Mouse (Mus musculus) mesoderm, embryonic 11.5 days (tissue): ENCODE measurements around the gene Aatf.

ENCODE experiments used
- DNase-seq: peaks from one replicate; pipeline ENCODE4 v3.0.0-alpha.2; 2012; ENCODE audit warnings: low read depth, low spot score

Aatf gene

GRCm38 (mm10) chr11:84522577-84523320, 9.4 kb upstream of the Aatf start:
- DNase-seq, result no peak

GRCm38 (mm10) chr11:84521751-84522299, 8.5 kb upstream of the Aatf start:
- no peak for DNase-seq

GRCm38 (mm10) chr11:84521071-84521390, 7.7 kb upstream of the Aatf start:
- DNase-seq, result no peak

GRCm38 (mm10) chr11:84520269-84521070, 7.1 kb upstream of the Aatf start:
- no peak for DNase-seq

- no peak for DNase-seq
Measured at GRCm38 (mm10) chr11:84519576-84520268, 6.4 kb upstream of the Aatf start.

DNA sequence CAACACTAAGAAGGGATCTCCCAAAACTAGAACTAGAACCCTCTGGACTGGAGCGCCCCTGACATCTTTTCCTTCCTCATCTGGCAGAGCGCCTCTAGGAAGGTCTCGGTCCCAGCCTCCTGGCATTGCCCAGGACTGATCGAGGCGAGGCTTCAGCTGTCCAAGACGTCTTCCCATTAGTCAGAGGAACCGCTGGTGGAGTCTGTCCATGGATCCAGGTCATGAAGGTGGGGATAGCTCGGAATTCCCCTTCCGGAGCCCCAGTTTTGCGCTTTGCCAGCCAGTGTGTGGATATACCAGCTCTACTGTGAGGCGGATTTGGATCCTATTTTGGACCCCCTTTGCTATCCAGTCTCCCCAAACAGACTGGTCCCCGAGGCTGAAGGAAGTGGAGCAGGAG, 5.7 kb upstream of the Aatf start:
- no peak for DNase-seq

DNA sequence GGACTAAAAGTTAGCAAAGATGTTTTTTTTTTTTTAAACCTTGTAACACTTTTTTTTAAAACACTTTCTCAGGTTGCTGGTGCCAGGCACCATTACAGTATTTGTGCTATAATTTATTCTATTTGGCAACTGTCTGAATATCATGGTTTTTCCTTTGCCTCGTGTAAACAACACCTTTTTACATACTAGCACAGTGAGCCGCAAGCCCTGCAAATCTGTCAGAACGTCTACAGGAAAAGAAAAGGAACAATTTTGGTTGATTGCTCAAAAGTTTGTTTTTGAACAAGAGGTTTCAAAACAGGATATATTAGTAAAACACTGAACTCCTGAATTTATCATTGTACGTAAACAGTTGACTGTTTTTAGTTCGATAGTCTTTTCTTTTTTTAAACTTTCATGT, 4.9 kb upstream of the Aatf start:
- no peak for DNase-seq

GRCm38 (mm10) chr11:84517431-84517830, 4.1 kb upstream of the Aatf start:
- DNase-seq, result no peak

GRCm38 (mm10) chr11:84516501-84517240, 3.3 kb upstream of the Aatf start:
- no peak for DNase-seq

DNA sequence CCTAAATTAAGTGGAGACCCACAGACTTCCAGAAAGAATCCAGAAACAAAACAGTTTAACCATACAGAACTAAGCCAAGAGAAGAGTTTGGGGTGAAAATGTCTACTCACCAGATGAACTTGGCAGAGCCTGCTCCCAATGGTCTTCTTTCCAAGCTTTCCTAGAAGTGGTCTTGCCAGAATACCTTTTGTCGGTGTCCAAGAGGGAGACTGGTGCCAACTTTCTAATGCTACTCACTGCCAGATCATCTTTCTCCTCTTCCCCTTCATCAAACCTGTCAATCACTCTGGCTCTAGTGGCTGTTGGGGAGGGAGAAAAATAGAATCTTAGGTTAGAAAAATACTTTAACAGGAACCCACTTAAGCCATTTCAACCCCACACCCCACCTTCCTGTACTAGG, 1.3 kb downstream of the Aatf start:
- no peak for DNase-seq

- DNase-seq, result no peak
Measured at GRCm38 (mm10) chr11:84504296-84504695, 9.0 kb downstream of the Aatf start.

DNA sequence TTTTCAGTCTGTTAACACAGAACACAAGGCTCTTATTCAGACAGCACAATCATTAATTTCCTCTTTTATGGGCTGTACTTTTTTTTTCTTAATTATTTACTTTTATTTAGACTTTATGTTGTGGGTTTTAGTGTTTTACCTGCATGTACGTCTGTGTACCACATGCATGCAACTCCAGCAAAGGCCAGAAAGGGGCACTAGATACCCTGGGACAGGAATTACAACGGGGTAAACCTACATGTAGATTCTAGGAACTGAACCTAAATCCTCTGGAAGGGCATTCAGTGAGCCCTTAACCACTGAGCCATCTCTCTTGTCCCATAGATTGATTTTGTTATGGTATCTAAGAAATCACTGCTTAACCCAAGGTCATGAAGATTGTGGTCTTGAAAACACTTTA, 15.4 kb downstream of the Aatf start:
- no peak for DNase-seq

- DNase-seq, result no peak
Measured at GRCm38 (mm10) chr11:84496901-84497300, 16.4 kb downstream of the Aatf start.

DNA sequence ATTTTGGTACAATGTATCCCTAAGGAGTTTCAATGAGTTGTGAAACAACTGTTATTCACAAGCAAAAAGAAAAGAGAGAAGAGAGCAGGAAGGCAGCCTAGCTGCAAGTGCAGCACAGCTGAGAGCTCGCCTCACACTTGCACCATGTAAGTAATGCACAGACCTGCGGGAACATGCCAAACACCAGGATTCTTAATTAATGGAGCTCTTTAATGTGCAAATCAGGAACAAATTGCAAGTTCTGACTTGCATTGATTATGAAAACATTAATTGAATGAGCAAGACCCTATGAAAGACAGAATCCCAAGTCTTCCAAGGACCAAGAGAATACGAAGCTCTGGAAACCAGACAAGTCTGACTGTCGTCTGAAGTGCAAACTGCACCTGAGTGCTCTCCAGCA, 17.5 kb downstream of the Aatf start:
- no peak for DNase-seq

GRCm38 (mm10) chr11:84481661-84482060, 31.7 kb downstream of the Aatf start:
- DNase-seq, result no peak

DNA sequence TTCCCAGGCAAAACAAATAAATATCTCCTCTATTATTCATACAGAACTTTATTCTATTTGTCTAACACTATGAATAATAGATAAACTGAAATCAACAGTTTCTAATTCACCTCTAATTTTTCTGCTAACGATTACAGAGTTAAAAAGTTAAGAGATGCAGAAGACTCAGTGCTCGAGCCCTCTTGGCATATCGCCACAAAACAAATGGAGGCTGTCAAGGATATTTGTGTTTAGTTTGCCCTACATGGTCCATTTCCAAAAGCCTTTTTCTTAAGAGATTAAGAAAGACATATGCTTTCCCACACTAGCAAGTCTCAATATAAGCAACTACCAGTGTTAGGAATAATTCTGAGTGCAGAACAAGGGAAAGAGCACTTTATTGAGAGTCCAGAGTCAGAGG, 32.9 kb downstream of the Aatf start:
- DNase-seq, result no peak

GRCm38 (mm10) chr11:84476641-84477040, 36.7 kb downstream of the Aatf start:
- DNase-seq, result no peak

- no peak for DNase-seq
Measured at GRCm38 (mm10) chr11:84475991-84476390, 37.3 kb downstream of the Aatf start.

DNA sequence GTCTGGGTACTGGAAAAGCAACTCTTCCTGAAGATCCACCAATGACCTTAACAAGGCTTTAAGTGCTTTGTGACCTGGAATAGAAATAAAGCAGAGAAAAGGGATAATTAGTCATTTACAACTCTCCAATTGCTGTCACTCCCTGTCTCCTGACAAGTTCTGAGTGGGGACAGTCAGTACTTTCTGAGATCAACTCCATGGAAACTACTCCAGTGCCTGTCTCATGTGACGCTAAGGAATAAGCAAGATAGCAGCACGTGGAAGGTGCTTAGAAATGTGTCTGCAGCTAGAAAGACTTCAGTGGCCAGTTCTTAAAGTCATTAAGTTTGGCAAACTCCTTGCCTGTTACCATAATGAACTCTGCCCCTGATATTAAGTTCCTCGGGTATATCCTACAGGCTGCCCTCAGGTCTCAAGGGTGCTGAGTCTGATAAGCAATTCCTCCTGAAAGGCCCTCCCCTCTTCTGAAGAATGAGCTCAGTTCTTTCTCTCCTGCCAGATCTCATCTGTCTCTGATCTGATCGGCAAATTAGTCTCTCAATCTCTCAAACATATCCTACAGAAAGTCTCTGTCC, 40.1 kb downstream of the Aatf start:
- no peak for DNase-seq

GRCm38 (mm10) chr11:84464571-84464970, 48.8 kb downstream of the Aatf start:
- DNase-seq, result no peak

DNA sequence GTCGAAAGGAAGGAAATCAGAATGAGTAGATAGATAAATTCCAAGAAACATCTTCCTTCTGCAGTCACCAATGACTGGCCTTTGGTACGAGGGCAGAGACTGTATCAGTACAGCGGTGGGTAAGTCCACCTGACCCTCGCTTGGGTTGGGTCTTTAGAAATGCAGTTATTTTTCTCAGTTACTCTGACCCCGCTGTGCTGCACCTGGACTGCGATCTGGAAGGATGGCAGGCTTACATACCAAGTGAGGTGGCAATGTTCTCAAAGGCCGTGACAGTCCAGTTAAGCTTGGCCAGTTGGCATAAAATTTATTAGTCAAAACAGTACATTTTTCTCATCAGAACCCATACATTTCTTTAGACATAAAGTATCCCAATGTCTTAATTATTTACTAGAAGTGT, 59.4 kb downstream of the Aatf start:
- no peak for DNase-seq
